Mouse (Mus musculus) erythroblast, embryonic 14.5 days (primary cell): Measurements from ENCODE around the gene Rbfox3.

Experiments used
- GATA1 ChIP-seq: IDR thresholded peaks from 2 replicates; pipeline ENCODE4 v1.6.1; 2012; ENCODE audit warnings: low read length, inconsistent platforms, mixed read lengths
- TAL1 ChIP-seq: IDR thresholded peaks from 3 replicates; pipeline ENCODE4 v1.6.1; 2012; ENCODE audit warnings: low read length, inconsistent platforms, mixed read lengths

GRCm38 (mm10) chr11:118788091-118788490, 123.3 kb downstream of the Rbfox3 start:
- TF ChIP-seq TAL1 = no peak
- no peak for TF ChIP-seq GATA1
